Mouse (Mus musculus): ENCODE results near the gene Pamr1. TPM values are rescaled to one million over a fixed set of nuclear protein-coding genes. Genes with fewer than 3 reads are reported as not detected.

The Pamr1 gene
- total RNA-seq, 2 experiments from 2014 or later = 6.3 to 12.2 TPM

- DNase-seq (ENCODE audit: low spot score) = no peak
These were observed 49.3 kb downstream of the Pamr1 start for GRCm38 (mm10) chr2:102598911-102599721.

- DNase-seq (ENCODE audit: low spot score) = no peak
These were observed 50.7 kb downstream of the Pamr1 start for GRCm38 (mm10) chr2:102600516-102600915.

- no peak for DNase-seq (ENCODE audit: low spot score)
These were observed 60.7 kb downstream of the Pamr1 start for GRCm38 (mm10) chr2:102610485-102610884.

DNA sequence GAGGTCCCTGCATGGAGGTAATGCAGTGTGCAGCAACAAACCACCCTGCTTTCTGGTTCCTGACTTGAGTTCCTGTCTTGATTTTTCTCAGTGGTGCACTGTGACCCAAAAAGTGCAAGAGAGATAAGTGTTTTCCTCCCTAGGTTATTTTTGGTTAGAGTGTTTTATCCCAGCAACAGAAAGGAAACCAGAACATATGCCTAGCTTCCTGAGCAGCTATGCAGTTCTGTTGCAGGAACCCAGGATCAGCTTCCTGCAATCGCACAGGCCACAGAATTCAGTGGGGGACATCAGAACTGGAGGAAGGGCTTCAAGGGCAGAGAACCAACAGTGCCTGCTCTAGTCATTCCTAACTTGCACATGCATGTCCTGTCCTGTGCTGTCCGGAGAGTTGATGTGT lies 66.8 kb downstream of the Pamr1 start:
- DNase-seq (ENCODE audit: low spot score) = no peak

DNA sequence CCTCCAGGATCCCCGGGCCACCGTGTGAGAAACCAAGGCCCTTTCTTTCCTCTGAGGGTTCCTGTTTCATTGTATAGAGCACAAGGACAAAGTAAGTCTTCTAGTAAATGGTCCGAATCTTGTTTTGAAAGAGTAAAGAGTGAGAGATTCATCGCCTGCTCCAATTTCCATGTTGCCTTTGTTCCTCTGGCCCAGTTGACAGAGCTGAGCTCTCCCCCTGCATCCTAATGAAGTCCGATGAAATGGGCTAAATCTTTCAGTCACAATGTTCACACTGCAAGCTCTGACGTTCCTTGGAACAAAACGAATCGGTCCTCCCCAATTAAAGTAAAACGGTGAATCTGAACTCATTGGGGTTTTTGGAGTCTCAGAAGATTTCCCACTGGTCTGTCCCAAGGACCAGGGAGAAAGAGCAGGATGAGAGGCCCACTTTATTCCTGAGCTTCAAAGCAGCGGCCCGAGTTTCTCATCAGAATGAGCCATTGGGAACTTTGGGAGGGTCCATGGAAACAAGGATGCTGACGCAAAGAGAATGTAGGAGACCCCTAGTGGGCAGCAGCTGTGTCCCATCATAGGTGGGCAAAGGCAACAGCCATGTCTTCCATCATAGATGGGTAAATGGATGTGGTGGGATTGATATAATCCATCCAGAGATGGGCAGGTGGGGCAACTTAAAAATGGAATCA lies 71.1 kb downstream of the Pamr1 start:
- no peak for DNase-seq (ENCODE audit: low spot score)

DNA sequence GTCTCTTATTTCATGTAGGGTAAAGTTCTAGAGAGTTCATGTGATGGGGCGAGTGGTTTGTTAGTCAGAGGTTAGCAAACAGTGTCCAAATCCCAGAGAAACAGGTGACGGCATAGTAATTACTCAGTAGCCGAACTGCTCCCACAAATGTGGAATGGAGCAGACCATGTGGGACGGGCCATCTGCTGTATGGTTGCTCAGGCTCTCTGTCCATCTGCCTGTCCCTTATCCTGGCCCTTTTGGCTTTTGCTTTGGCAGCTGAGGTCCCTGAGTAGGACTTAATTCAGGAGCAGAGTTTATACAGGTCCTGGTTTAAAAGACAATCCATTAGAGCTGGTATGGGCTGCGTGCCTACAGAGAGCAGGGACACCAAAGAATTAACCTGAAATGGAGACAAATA lies 72.4 kb downstream of the Pamr1 start:
- no peak for DNase-seq (ENCODE audit: low spot score)

DNA sequence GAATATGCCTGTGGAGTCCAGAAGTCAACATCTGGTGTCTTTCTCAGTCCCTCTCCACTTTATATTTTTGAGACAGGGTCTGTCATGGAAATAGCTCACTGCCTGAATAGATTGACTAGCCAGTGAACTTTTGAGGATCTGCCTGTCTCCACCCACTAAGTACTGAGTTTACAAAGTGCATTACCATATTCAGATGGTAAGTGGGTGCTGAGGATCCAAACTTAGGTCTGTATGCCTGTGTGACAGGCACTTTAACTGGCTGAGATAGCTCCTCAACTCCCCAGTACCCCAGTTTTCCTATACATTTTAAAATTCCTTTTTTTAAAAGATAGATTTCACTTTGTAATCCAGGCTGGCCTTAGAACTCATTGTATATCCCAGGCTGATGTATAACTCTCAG lies 73.1 kb downstream of the Pamr1 start:
- no peak for DNase-seq (ENCODE audit: low spot score)

GRCm38 (mm10) chr2:102624538-102624937 lies 74.7 kb downstream of the Pamr1 start:
- DNase-seq (ENCODE audit: low spot score) = no peak

GRCm38 (mm10) chr2:102632361-102632760 lies 82.5 kb downstream of the Pamr1 start:
- DNase-seq (ENCODE audit: low spot score) = no peak

GRCm38 (mm10) chr2:102634010-102634409 lies 84.2 kb downstream of the Pamr1 start:
- no peak for DNase-seq (ENCODE audit: low spot score)

- DNase-seq (ENCODE audit: low spot score) = no peak
These were observed 85.8 kb downstream of the Pamr1 start for GRCm38 (mm10) chr2:102635523-102636060.

DNA sequence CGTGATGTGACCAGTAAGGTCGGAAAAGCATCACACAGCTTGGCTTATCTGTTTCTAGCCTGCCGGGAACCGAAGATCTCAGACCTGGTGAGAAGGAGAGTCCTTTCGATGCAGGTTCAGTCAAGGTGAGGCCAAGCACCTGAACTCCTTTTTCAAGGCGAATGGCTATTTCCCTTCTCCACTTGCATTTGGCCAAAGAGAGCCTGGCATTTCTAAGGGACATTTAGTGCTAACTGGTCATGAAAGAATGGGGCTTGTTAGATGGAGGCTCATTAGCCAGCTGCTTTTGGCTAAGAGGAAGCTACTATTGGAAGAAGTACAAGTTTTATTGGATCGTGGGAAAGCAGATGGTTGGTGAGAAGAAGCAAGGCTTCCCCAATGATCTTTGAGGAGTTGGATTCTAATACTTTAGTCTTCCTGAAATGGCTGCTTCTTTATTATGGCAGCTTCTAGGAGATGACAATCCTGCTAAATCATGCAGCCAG lies 86.3 kb downstream of the Pamr1 start:
- no peak for DNase-seq (ENCODE audit: low spot score)

- DNase-seq (ENCODE audit: low spot score) = no peak
These were observed 88.3 kb downstream of the Pamr1 start for GRCm38 (mm10) chr2:102638140-102638539.

DNA sequence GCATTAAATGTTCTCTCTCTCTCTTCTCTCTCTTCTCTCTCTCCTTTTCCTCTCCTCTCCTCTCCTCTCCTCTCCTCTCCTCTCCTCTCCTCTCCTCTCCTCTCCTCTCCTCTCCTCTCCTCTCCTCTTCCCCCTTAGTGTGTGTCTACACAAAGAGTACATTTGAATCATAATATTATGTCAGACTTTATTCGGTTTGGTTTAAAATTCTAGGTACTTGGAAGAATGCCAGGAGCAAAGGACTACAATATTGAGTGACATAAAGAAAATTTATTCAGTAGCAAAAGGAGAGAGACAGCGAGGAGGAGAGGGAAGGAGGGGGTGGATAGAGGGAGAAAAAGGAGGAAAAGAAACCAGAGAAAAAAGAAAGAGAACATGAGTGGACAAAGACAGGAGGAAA lies 88.9 kb downstream of the Pamr1 start:
- no peak for DNase-seq (ENCODE audit: low spot score)

DNA sequence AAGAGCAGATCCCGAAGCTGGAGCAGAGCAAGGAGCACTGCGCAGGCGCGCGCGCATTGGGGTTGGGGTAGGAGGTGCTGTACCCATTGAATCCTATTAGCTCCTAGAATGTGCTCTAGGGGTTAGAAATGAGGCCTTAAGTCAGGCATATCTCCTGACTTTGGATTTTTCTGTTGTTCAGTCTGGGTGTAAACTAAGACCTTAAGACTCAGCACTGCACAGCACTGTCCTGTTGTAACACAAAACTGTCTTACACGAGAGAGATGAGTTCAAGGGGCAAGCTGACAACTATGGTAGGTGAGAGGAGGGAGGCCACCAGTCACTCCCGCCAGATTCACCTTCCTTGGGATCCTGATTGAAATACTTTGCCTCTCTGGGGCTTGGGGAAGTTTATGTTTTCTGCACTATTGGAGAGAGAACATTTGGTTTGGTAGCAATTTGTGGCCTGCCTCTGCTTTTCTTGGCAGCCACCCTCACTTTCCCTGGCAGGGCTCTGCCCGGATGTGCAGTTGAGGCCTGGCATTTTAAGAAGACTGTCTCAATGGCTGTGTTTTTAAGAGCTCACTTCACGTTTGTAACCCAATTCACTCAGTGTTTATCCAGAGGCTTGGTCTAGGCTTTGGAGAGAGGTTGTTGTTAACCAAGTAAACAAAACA lies 99.2 kb downstream of the Pamr1 start:
- no peak for DNase-seq (ENCODE audit: low spot score)

- no peak for DNase-seq (ENCODE audit: low spot score)
These were observed 100.5 kb downstream of the Pamr1 start for GRCm38 (mm10) chr2:102650322-102650721.

GRCm38 (mm10) chr2:102655966-102656725 lies 106.3 kb downstream of the Pamr1 start:
- no peak for DNase-seq (ENCODE audit: low spot score)

- DNase-seq (ENCODE audit: low spot score) = no peak
These were observed 107.9 kb downstream of the Pamr1 start for GRCm38 (mm10) chr2:102657726-102658125.

- no peak for DNase-seq (ENCODE audit: low spot score)
These were observed 108.4 kb downstream of the Pamr1 start, which contains the start of gene Slc1a2 for GRCm38 (mm10) chr2:102658163-102658660. Gene Slc1a2 (plus strand): TSS chr2:102658659.

DNA sequence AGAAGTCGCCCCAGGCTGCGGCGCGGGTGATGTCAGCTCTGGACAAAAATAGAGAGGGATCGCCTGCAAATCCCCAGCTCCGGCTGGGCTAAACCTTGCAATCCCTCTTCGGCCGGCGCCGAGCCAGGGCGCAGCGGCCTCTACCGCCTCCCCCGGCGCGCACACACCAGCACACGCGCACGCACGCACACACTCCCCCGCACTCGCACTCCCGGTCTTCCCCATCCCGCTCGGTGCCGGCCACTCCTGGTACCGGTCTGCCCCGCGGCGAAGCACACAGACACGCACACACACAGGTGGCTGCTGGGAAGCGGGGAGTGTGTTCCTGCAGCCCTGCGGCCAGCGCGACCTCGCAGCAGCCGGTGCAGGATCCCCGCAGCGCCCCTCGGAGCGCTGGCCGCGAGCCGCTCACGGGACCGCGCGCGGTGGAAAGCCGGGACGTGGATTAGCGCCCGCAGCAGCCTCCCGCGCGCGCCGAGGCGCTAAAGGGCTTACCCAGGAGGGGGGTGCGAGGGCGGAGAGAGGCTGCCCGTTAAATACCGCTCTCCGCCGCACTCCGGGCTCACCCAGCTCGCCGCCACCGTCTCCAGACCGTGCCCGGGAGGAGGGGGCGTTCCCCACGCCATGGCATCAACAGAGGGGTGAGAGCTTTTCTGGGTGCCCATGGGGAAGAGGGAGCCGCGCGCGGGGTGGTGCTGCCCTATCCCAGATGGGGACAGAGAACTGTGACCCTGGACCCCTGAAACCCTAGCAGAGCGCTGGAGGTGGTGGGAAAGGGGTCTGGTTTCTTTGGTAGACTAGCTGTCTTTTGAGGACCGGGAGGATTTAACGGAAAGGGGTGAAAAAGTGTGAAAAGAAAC lies 109.1 kb downstream of the Pamr1 start:
- no peak for DNase-seq (ENCODE audit: low spot score)
